Mouse (Mus musculus) CH12.LX (cell line): ENCODE measurements at regions not wholly inside any gene's neighbourhood (a gene's known extent, or its start where the extent isn't known, plus 50 kb on each side); places are given as distances from the start of the nearest gene placed in this dataset.

Experiments used
- CTCF ChIP-seq, 2 experiments: IDR thresholded peaks in 1 of 2; conservative IDR thresholded peaks in 1 of 2; 2 replicates each; pipeline ENCODE4 v1.5.1; 2011 to 2012; ENCODE audit warnings: low read depth in 2 of 2, low read length in 2 of 2, improper control_type of control experiment in 1 of 2, inconsistent platforms in 1 of 2, mild to moderate bottlenecking in 1 of 2, moderate library complexity in 1 of 2
- MAFK ChIP-seq: IDR thresholded peaks from 2 replicates; pipeline ENCODE4 v1.6.1; 2011; ENCODE audit warnings: low read length, improper control_type of control experiment; ENCODE audit not compliant: insufficient replicate concordance
- MEF2A ChIP-seq: IDR thresholded peaks from 2 replicates; pipeline ENCODE4 v1.6.1; 2014; ENCODE audit warnings: low read depth, mild to moderate bottlenecking, inconsistent platforms, low read length, improper control_type of control experiment, borderline replicate concordance
- RAD21 ChIP-seq: IDR thresholded peaks from 2 replicates; pipeline ENCODE4 v1.6.1; 2011; ENCODE audit warnings: low read depth, mild to moderate bottlenecking, low read length, improper control_type of control experiment, moderate library complexity
- USF1 ChIP-seq: IDR thresholded peaks from 2 replicates; pipeline ENCODE4 v1.6.1; 2014; ENCODE audit warnings: low read depth, mild to moderate bottlenecking, inconsistent platforms, low read length, improper control_type of control experiment

- no peak for TF ChIP-seq CTCF (conservative IDR thresholded peaks at IDR 0.05 in 1 of 2, IDR thresholded peaks at IDR 0.05 in 1 of 2; ENCODE audit: low read depth in 2 of 2, low read length in 2 of 2)
- no peak for TF ChIP-seq RAD21
- TF ChIP-seq USF1: no peak
- TF ChIP-seq MEF2A: no peak
- no peak for TF ChIP-seq MAFK
These were observed 60.1 kb upstream of the Usp51 start for GRCm38 (mm10) chrX:152946201-152946600.
